Mouse (Mus musculus): ENCODE results near the gene Thnsl1. TPM values are rescaled to one million over a fixed set of nuclear protein-coding genes. Genes with fewer than 3 reads are reported as not detected.

Gene Thnsl1
- polyA plus RNA-seq, 1 experiment from 2014 or later: 3.8 TPM

DNA sequence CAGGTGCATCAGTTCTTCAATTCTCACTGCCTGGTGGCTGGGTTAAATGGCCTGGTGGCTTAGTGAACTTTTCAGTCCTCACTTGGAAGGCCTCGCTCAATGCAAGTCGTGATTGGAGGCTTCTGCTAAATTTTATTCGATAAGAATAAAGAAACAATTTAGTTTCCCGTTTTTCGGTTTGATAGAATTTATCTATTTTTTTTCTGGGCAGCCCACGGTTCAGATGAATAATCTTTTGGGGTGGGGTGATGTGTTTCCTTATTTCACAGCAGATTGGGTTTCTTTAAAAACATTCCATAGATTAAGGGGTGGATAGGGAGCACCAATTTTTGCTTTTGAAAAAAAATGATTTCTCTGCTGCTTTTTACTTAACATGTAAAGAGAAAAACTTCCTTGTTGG is 754 bp downstream of the Thnsl1 start:
- DNase-seq (ENCODE audit: low spot score): no peak
- 0 out of 2 replicates have a peak, but pooled peaks cover 4% of the 10 kb centered on the region for H3K4me1 ChIP-seq (ENCODE audit: insufficient read depth, low read depth, low read length)
- no peak for ATAC-seq
- H3K4me2 ChIP-seq (replicated peaks; ENCODE audit: low read depth, low read length): peak overlapping the region; percentile 59
- H3K27me3 ChIP-seq (replicated peaks; ENCODE audit: insufficient read depth, low read length): no peaks in the 10 kb centered on the region
- TF ChIP-seq CTCF (IDR thresholded peaks at IDR 0.05) (no peak), EP300 (IDR thresholded peaks at IDR 0.05) (no peak)
- no peaks in the 10 kb centered on the region for H3K9me3 ChIP-seq (ENCODE audit: low read length)
- 36% methylated on average over 6 of the region's 6 CpGs for WGBS
- peak overlapping the region; percentile 58; the same call in 1 of the 2 replicates for H3K27ac ChIP-seq (ENCODE audit: low read length)
- H3K36me3 ChIP-seq (ENCODE audit: insufficient read depth, low read length): no peaks in the 10 kb centered on the region
- peak overlapping the region; percentile 50 for H3K9ac ChIP-seq (replicated peaks; ENCODE audit: low read depth)
- H3K4me3 ChIP-seq (ENCODE audit: low read depth, low read length): peak overlapping the region; percentile 52

DNA sequence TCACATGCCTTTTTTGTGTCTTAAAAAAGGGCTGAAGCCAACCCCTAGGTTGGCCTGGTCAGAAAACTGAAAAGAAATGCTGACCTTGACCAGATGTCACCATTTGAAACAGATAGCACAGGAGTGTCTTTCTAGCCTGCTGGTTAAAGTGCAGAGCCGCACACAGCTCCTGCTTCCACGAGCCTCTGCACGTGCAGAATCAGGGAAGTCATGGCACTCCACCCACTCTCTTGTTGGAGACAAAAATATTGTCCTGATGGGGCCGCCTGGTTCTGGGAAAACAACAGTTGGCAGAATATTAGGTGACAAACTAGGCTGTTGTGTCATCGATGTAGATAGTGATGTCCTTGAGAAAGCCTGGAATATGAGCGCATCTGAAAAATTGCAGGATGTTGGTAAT is 5.8 kb downstream of the Thnsl1 start:
- Histone ChIP-seq H3K36me3 (ENCODE audit: insufficient read depth, low read length) (no peaks in the 10 kb centered on the region), H3K4me2 (replicated peaks; ENCODE audit: low read depth, low read length) (no peak overlapping the region), H3K9me3 (ENCODE audit: low read length) (no peaks in the 10 kb centered on the region), H3K4me3 (ENCODE audit: low read depth, low read length) (no peak overlapping the region), H3K4me1 (ENCODE audit: insufficient read depth, low read depth, low read length) (no peaks in the 10 kb centered on the region), H3K9ac (replicated peaks; ENCODE audit: low read depth) (no peak overlapping the region), H3K27me3 (replicated peaks; ENCODE audit: insufficient read depth, low read length) (no peaks in the 10 kb centered on the region), H3K27ac (ENCODE audit: low read length) (no peak overlapping the region)
- ATAC-seq (no peak), DNase-seq (ENCODE audit: low spot score) (no peak)
- WGBS: 74% methylated on average over 6 of the region's 6 CpGs
- TF ChIP-seq EP300 (IDR thresholded peaks at IDR 0.05) (no peak), CTCF (IDR thresholded peaks at IDR 0.05) (no peak)

DNA sequence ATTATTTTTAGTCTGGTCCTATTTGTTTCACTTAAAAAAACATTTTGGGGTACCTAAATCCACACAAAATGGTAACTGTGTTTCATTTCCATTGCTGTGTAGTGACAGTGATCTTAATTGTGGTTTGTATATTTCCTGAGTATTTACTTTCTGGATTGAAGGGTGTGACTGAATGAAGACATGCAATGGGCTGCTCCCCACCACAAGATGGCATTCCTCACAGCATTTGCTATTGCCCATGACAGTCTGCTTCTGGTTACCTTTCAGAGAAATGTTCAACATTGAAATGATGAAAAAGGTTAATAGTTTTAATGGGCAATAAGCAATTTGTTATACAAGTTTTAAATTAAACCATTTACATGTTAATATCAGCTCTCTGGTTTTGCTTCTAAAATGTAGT is 8.8 kb downstream of the Thnsl1 start:
- H3K27me3 ChIP-seq (replicated peaks; ENCODE audit: insufficient read depth, low read length): no peaks in the 10 kb centered on the region
- no peaks in the 10 kb centered on the region for H3K4me1 ChIP-seq (ENCODE audit: insufficient read depth, low read depth, low read length)
- no peak for ATAC-seq
- H3K9ac ChIP-seq (replicated peaks; ENCODE audit: low read depth): no peak overlapping the region
- no peak overlapping the region for H3K27ac ChIP-seq (ENCODE audit: low read length)
- H3K4me2 ChIP-seq (replicated peaks; ENCODE audit: low read depth, low read length): no peak overlapping the region
- no peaks in the 10 kb centered on the region for H3K9me3 ChIP-seq (ENCODE audit: low read length)
- no peak for DNase-seq (ENCODE audit: low spot score)
- no peaks in the 10 kb centered on the region for H3K36me3 ChIP-seq (ENCODE audit: insufficient read depth, low read length)
- TF ChIP-seq EP300 (IDR thresholded peaks at IDR 0.05): no peak
- TF ChIP-seq CTCF (IDR thresholded peaks at IDR 0.05): peak; percentile 54
- H3K4me3 ChIP-seq (ENCODE audit: low read depth, low read length): no peak overlapping the region

DNA sequence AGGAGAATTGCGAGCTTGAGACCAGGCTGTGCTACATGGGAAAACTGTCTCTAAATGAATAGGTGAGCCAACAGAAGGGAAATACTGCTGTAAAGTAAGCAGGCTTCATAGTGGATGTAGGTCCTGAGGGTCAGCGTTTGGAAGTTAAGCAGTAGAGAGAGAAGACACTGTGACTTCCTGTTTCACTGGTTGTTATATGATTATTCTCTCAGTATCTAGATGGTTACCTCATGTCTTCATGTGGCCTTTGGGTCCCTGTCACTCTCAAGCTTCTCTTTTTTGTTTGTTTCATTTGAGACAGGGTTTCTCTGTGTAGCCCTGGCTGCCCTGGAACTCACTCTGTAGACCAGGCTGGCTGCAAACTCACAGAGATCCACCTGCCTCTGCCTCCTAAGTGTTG is 9.8 kb downstream of the Thnsl1 start:
- H3K9ac ChIP-seq (replicated peaks; ENCODE audit: low read depth): no peak overlapping the region
- H3K4me2 ChIP-seq (replicated peaks; ENCODE audit: low read depth, low read length): no peak overlapping the region
- no peak for DNase-seq (ENCODE audit: low spot score)
- no peak overlapping the region for H3K27ac ChIP-seq (ENCODE audit: low read length)
- no peak overlapping the region for H3K4me3 ChIP-seq (ENCODE audit: low read depth, low read length)
- no peaks in the 10 kb centered on the region for H3K36me3 ChIP-seq (ENCODE audit: insufficient read depth, low read length)
- 90% methylated on average over 2 of the region's 2 CpGs for WGBS
- H3K9me3 ChIP-seq (ENCODE audit: low read length): no peaks in the 10 kb centered on the region
- H3K27me3 ChIP-seq (replicated peaks; ENCODE audit: insufficient read depth, low read length): no peaks in the 10 kb centered on the region
- H3K4me1 ChIP-seq (ENCODE audit: insufficient read depth, low read depth, low read length): no peaks in the 10 kb centered on the region
- ATAC-seq: no peak
- TF ChIP-seq EP300 (IDR thresholded peaks at IDR 0.05) (no peak), CTCF (IDR thresholded peaks at IDR 0.05) (no peak)

DNA sequence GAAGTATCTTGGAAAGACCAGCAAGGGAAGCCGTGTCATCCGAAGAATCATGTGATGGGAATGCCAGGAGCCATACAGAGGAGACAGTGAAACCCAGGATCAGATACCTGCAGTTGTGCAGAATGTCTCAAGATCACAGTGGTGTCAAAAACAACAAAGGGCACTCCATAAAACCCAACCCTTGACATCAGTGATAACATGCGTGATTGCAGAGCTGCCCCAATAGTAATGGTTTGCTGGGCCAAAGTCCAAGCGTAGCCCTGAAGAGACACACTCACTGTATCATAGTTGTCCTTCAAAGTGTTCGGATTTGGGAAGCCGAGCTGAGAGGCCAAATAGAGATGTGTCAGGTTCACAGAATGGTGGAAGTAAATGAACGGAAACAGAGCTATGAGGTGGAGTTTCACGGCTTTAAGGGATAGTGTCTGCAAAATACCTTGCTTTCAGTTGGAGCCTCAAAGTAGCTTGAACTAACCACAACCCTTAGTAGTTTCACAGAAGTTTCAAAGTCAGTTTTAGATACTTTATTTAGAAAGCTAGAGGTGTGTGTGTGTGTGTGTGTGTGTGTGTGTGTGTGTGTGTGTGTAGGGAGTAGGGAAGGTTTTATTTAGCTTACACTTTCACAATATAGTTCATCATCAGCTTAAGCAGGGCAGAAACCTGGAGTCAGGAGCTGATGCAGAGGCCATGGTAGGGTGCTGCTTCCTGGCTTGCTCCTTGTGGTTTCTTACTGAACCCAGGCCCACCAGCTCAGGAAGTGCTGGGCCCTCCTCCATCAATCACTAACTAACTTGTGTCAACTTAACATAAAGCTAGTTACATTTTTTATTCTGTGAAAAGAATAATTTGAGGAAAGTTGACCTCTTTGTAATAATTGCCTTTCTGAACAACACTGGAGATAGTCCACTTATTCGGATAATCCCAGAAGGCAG is 17.2 kb downstream of the Thnsl1 start:
- no peak for TF ChIP-seq EP300 (IDR thresholded peaks at IDR 0.05)
- no peak for TF ChIP-seq CTCF (IDR thresholded peaks at IDR 0.05)
- no peak for DNase-seq (ENCODE audit: low spot score)
- Histone ChIP-seq H3K4me1 (ENCODE audit: insufficient read depth, low read depth, low read length) (no peaks in the 10 kb centered on the region), H3K27me3 (replicated peaks; ENCODE audit: insufficient read depth, low read length) (no peaks in the 10 kb centered on the region), H3K9me3 (ENCODE audit: low read length) (no peaks in the 10 kb centered on the region), H3K4me2 (replicated peaks; ENCODE audit: low read depth, low read length) (no peak overlapping the region), H3K4me3 (ENCODE audit: low read depth, low read length) (no peak overlapping the region), H3K27ac (ENCODE audit: low read length) (no peak overlapping the region), H3K9ac (replicated peaks; ENCODE audit: low read depth) (no peak overlapping the region), H3K36me3 (ENCODE audit: insufficient read depth, low read length) (no peaks in the 10 kb centered on the region)
- WGBS: 87% methylated on average over 9 of the region's 9 CpGs
- ATAC-seq: no peak

DNA sequence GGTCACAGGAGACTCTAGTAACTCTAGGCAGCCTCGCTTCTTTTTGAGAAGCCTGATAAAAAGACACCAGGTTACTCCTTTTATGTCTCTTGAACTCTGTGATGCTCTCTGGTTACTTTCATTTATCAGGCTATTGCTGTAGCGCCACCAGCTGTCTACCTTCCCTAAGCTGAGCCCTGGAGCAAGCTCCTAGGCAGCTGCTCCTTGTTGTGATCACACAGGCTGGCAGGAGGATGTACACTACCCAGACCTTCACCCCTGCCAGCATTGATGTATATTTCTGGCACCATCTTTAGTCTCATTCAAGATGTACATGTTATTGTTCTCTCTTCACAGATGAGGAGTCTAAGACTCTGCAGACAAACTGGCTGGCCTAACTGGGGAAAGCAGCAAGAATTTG is 24.8 kb downstream of the Thnsl1 start:
- no peak for DNase-seq (ENCODE audit: low spot score)
- Histone ChIP-seq H3K27me3 (replicated peaks; ENCODE audit: insufficient read depth, low read length) (no peaks in the 10 kb centered on the region), H3K4me1 (ENCODE audit: insufficient read depth, low read depth, low read length) (no peaks in the 10 kb centered on the region), H3K27ac (ENCODE audit: low read length) (no peak overlapping the region), H3K36me3 (ENCODE audit: insufficient read depth, low read length) (no peaks in the 10 kb centered on the region), H3K9me3 (ENCODE audit: low read length) (no peaks in the 10 kb centered on the region), H3K9ac (replicated peaks; ENCODE audit: low read depth) (no peak overlapping the region), H3K4me2 (replicated peaks; ENCODE audit: low read depth, low read length) (no peak overlapping the region), H3K4me3 (ENCODE audit: low read depth, low read length) (no peak overlapping the region)
- TF ChIP-seq EP300 (IDR thresholded peaks at IDR 0.05): no peak
- TF ChIP-seq CTCF (IDR thresholded peaks at IDR 0.05): no peak
- no peak for ATAC-seq
- 56% methylated on average over 2 of the region's 2 CpGs for WGBS

Data from lung, postnatal 0 days (tissue).